Mouse (Mus musculus) retina, postnatal 1 day (tissue): Measurements from ENCODE around the gene Usp46.

Source experiments
- DNase-seq: peaks from one replicate; pipeline ENCODE4 v3.0.0-alpha.2; 2012

Gene Usp46

DNA sequence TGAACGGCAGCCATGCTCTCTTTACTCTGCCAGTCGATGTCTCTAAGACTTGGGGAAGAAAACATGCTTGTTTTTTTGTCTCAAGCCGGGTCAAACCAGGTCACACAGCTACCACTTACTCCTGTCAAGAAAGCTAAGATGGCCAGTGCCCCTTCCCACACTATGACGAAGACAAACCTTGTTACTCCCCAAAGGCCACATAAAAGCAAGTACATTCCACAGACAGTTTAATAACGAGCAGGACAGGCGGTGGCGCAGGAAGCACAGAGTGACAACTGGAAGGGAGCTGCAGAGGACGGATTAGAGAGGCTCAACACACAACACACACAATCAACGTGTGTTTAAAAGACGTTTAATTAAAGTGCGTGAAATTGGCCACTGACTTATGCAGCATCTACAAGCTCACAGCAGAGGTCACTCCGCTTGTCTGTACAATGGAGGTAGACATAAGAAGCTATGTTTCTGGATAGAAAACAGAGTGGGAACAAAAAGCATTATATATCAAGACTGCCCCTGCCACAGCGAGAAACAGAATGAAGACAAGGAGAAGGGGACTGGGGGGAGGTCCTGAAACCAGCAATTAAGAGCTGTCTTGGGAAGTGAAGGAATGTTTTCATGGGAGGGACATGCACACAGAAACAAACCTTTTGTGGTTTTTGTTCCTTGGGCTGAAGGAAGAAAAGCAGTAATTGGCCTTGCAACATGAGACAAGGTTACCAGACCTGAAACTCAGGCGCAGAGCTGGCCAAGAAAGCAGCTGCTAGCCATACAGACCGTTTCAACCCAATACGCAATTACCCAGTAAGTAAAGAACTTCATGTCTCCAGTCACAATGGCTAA is 117.2 kb downstream of the Usp46 start:
- no peak for DNase-seq
